Mouse (Mus musculus) embryonic facial prominence, embryonic 15.5 days (tissue): Measurements from ENCODE around the gene Ccnjl. TPM values are rescaled to one million over a fixed set of nuclear protein-coding genes. Genes with fewer than 3 reads are reported as not detected.

Source experiments
- ATAC-seq: fragments of 200-750 bp; cut with Nextera tagmentation; 2 replicates; pipeline ENCODE4 v1.8.0; 2017; ENCODE audit warnings: low read depth, moderate TSS enrichment; ENCODE audit not compliant: insufficient number of reproducible peaks, low FRiP score, low TSS enrichment
- H3K27ac ChIP-seq: fragments of 300-500 bp; sonication (generic); replicated peaks from 2 replicates; pipeline ENCODE4 v1.5.1; 2015; ENCODE audit warnings: mild to moderate bottlenecking, inconsistent platforms
- H3K27me3 ChIP-seq: fragments of 300-500 bp; sonication (generic); 2 replicates; pipeline ENCODE4 v1.6.1; 2015; ENCODE audit warnings: inconsistent platforms
- H3K36me3 ChIP-seq: fragments of 300-500 bp; sonication (generic); 2 replicates; pipeline ENCODE4 v1.6.1; 2015; ENCODE audit warnings: mild to moderate bottlenecking, inconsistent platforms
- H3K4me1 ChIP-seq: fragments of 300-500 bp; sonication (generic); 2 replicates; pipeline ENCODE4 v1.6.1; 2015; ENCODE audit warnings: inconsistent platforms
- H3K4me2 ChIP-seq: fragments of 300-500 bp; sonication (generic); replicated peaks from 2 replicates; pipeline ENCODE4 v1.6.1; 2015; ENCODE audit warnings: mild to moderate bottlenecking, inconsistent platforms
- H3K4me3 ChIP-seq: fragments of 300-500 bp; sonication (generic); replicated peaks from 2 replicates; pipeline ENCODE4 v1.5.1; 2015; ENCODE audit warnings: mild to moderate bottlenecking, inconsistent platforms
- H3K9ac ChIP-seq: fragments of 300-500 bp; sonication (generic); 2 replicates; pipeline ENCODE4 v1.6.1; 2015; ENCODE audit warnings: inconsistent platforms
- H3K9me3 ChIP-seq: fragments of 300-500 bp; sonication (generic); replicated peaks from 2 replicates; pipeline ENCODE4 v1.6.1; 2016; ENCODE audit warnings: inconsistent platforms
- WGBS: fragments of 180-500 bp; shearing (Covaris S2); methylation state at CpG from one replicate; pipeline ENCODE4 v1.1.7; 2015; 5-methylcytosine and 5-hydroxymethylcytosine counted together
- polyA plus RNA-seq: library from polyadenylated mRNA; unstranded; fragments of >200 nt; fragmentation: Nextera tagmentation; extraction: Ambion mirVana; gene quantifications from 2 replicates; pipeline ENCODE4 v1.2.1, GENCODE M21; 2015

Gene Ccnjl
- polyA plus RNA-seq, 1 experiment from 2014 or later: 10.9 TPM

DNA sequence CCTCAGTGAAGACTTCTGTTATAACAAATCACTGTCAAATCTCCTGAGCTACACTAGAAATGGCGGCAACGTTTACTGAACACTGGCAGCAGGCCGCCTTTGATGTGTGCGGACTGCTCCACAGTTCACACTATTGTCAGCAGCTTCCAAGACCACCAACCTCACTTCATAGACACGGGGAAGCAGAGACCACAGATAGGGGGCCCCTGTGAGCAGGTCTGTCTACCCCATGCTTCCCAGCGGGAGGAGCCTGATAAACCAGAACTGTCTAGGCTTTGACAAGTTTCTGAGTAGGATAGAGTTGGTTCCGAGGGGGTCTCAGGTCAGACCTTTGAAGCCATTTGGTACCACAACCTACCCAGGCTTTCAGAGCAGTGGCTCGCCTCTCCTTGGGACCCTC lies 33.5 kb upstream of the Ccnjl start:
- H3K27ac ChIP-seq: no peak overlapping the region
- no peak overlapping the region for H3K4me2 ChIP-seq
- no peaks in the 10 kb centered on the region for H3K27me3 ChIP-seq
- WGBS: 59% methylated on average over 8 of the region's 8 CpGs
- H3K4me3 ChIP-seq: no peak overlapping the region
- H3K36me3 ChIP-seq: no peaks in the 10 kb centered on the region
- no peak; the same call in 1 of the 2 replicates for ATAC-seq
- no peak overlapping the region for H3K9ac ChIP-seq
- H3K9me3 ChIP-seq: no peaks in the 10 kb centered on the region
- 0 out of 2 replicates have a peak, but pooled peaks cover 4% of the 10 kb centered on the region for H3K4me1 ChIP-seq

DNA sequence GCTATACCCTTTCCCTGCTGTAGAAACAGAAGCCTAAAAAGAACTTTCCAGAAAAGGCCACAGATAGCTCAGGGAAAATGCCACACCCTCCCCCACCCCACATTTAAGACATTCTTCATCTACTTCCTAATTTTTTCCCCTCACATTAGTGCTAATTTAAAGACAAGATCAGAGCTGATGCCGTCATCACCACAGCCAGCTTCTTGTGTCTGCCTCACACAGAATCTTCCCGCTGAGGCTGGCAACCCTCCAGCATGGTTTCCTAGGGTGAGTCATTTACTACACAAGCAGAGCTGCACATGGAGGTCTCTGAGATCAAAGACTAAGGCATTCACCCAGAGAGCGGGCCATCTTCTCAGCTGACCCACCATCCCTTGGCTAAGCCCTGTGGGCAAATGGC lies 33.1 kb upstream of the Ccnjl start:
- 0 out of 2 replicates have a peak, but pooled peaks cover 4% of the 10 kb centered on the region for H3K4me1 ChIP-seq
- H3K27ac ChIP-seq: no peak overlapping the region
- H3K27me3 ChIP-seq: no peaks in the 10 kb centered on the region
- WGBS: 29% methylated on average over 3 of the region's 3 CpGs
- H3K9ac ChIP-seq: no peak overlapping the region
- no peak overlapping the region for H3K4me2 ChIP-seq
- no peaks in the 10 kb centered on the region for H3K36me3 ChIP-seq
- H3K4me3 ChIP-seq: no peak overlapping the region
- no peak for ATAC-seq
- no peaks in the 10 kb centered on the region for H3K9me3 ChIP-seq

GRCm38 (mm10) chr11:43501256-43501655 lies 27.3 kb upstream of the Ccnjl start:
- Histone ChIP-seq H3K9me3 (no peaks in the 10 kb centered on the region), H3K4me3 (no peak overlapping the region), H3K36me3 (no peaks in the 10 kb centered on the region), H3K27me3 (no peaks in the 10 kb centered on the region), H3K4me2 (no peak overlapping the region), H3K4me1 (no peaks in the 10 kb centered on the region), H3K9ac (no peak overlapping the region), H3K27ac (no peak overlapping the region)
- WGBS: 84% methylated on average over 6 of the region's 6 CpGs
- no peak for ATAC-seq

- ATAC-seq: no peak
- no peaks in the 10 kb centered on the region for H3K27me3 ChIP-seq
Measured at GRCm38 (mm10) chr11:43505188-43505587, 23.4 kb upstream of the Ccnjl start.

GRCm38 (mm10) chr11:43507976-43508375 lies 20.6 kb upstream of the Ccnjl start:
- Histone ChIP-seq H3K4me3 (no peak overlapping the region), H3K9ac (no peak overlapping the region), H3K4me1 (no peaks in the 10 kb centered on the region), H3K27me3 (no peaks in the 10 kb centered on the region), H3K9me3 (no peaks in the 10 kb centered on the region), H3K27ac (no peak overlapping the region), H3K36me3 (no peaks in the 10 kb centered on the region), H3K4me2 (no peak overlapping the region)
- 73% methylated on average over 6 of the region's 6 CpGs for WGBS
- ATAC-seq: no peak

More at GRCm38 (mm10) chr11:43505188-43505587, 23.4 kb upstream of the Ccnjl start:
- Histone ChIP-seq H3K4me1 (no peaks in the 10 kb centered on the region), H3K27ac (no peak overlapping the region), H3K36me3 (no peaks in the 10 kb centered on the region), H3K9ac (no peak overlapping the region), H3K4me2 (no peak overlapping the region), H3K9me3 (no peaks in the 10 kb centered on the region), H3K4me3 (no peak overlapping the region)
- 84% methylated on average over 7 of the region's 7 CpGs for WGBS

GRCm38 (mm10) chr11:43509878-43510277 lies 18.7 kb upstream of the Ccnjl start:
- ATAC-seq: no peak
- Histone ChIP-seq H3K27ac (no peak overlapping the region), H3K4me3 (no peak overlapping the region), H3K36me3 (no peaks in the 10 kb centered on the region), H3K9ac (no peak overlapping the region), H3K9me3 (no peaks in the 10 kb centered on the region), H3K4me1 (no peaks in the 10 kb centered on the region), H3K4me2 (no peak overlapping the region), H3K27me3 (no peaks in the 10 kb centered on the region)
- 85% methylated on average over 5 of the region's 5 CpGs for WGBS

- no peak overlapping the region for H3K27ac ChIP-seq
- H3K36me3 ChIP-seq: no peaks in the 10 kb centered on the region
- H3K9ac ChIP-seq: no peak overlapping the region
- 75% methylated on average over 2 of the region's 2 CpGs for WGBS
- ATAC-seq: no peak
- H3K4me1 ChIP-seq: no peaks in the 10 kb centered on the region
- no peaks in the 10 kb centered on the region for H3K9me3 ChIP-seq
- no peaks in the 10 kb centered on the region for H3K27me3 ChIP-seq
- no peak overlapping the region for H3K4me3 ChIP-seq
- no peak overlapping the region for H3K4me2 ChIP-seq
Measured at GRCm38 (mm10) chr11:43512661-43513190, 15.9 kb upstream of the Ccnjl start.

DNA sequence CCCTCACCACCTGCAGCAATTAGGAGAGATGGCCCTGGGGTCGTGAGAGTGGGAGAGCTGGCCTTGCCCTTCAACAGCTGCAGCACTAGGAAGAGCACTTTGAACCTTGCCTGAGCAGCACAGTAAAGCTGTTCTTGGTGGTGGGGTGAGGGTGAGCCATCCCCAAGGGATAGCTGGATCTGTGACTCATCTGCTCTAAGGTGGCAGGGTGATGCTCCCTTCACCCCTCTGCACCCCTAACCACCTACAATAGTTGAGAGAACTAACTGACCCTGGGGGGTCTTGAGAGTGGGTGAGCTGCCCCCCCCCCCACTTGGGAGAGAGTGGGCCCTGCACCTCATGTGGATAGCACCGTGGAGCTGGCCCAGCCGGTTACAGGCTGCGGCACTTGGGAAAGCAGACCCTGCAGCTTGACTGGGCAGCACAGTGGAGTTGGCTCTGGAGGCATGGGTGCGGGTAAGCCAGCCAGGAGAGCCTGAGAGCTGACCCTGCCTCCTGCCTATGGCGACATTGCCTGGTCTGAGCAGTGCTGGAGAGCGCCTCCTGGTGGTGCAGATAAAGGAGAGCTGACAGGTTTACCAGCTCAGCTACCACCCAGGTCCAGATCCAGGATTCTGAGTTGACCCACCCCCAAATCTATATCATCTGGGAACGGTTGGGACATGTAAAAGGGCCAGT lies 12.1 kb upstream of the Ccnjl start:
- Histone ChIP-seq H3K9me3 (no peaks in the 10 kb centered on the region), H3K27ac (no peak overlapping the region), H3K27me3 (no peaks in the 10 kb centered on the region), H3K36me3 (no peaks in the 10 kb centered on the region), H3K9ac (no peak overlapping the region), H3K4me2 (no peak overlapping the region), H3K4me1 (no peaks in the 10 kb centered on the region), H3K4me3 (no peak overlapping the region)
- ATAC-seq: no peak; the same call in 1 of the 2 replicates
- WGBS: 33% methylated on average over 8 of the region's 8 CpGs

GRCm38 (mm10) chr11:43517641-43518040 lies 10.9 kb upstream of the Ccnjl start:
- Histone ChIP-seq H3K27ac (no peak overlapping the region), H3K4me3 (no peak overlapping the region), H3K36me3 (no peaks in the 10 kb centered on the region), H3K4me1 (no peaks in the 10 kb centered on the region), H3K27me3 (no peaks in the 10 kb centered on the region), H3K9ac (no peak overlapping the region), H3K4me2 (no peak overlapping the region), H3K9me3 (no peaks in the 10 kb centered on the region)
- ATAC-seq: no peak
- WGBS: 85% methylated on average over 11 of the region's 11 CpGs

GRCm38 (mm10) chr11:43518086-43518485 lies 10.5 kb upstream of the Ccnjl start:
- H3K4me2 ChIP-seq: no peak overlapping the region
- no peaks in the 10 kb centered on the region for H3K27me3 ChIP-seq
- no peaks in the 10 kb centered on the region for H3K4me1 ChIP-seq
- no peaks in the 10 kb centered on the region for H3K9me3 ChIP-seq
- no peak overlapping the region for H3K9ac ChIP-seq
- no peak overlapping the region for H3K27ac ChIP-seq
- H3K4me3 ChIP-seq: no peak overlapping the region
- H3K36me3 ChIP-seq: no peaks in the 10 kb centered on the region
- no peak for ATAC-seq

DNA sequence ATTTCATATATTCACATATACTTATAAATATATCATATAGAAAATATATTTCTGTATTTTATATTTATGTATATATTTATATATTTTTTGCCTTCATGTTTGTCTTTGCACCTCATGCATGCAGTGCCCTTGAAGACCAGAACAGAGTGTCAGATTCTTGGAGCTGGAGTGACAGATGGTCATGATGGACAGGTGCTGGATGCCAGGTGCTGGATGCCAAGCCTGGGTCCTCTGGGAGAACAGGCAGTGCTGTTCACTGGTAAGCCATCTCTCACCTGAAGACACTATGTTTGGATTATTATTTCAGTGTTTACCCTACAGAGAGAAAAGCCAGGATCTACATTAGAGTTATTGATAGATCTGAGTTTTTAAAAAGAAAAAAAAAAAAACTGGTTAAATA lies 9.8 kb upstream of the Ccnjl start:
- no peaks in the 10 kb centered on the region for H3K36me3 ChIP-seq
- ATAC-seq: no peak
- no peaks in the 10 kb centered on the region for H3K4me1 ChIP-seq
- H3K4me3 ChIP-seq: no peak overlapping the region
- H3K4me2 ChIP-seq: no peak overlapping the region
- H3K27ac ChIP-seq: no peak overlapping the region
- no peak overlapping the region for H3K9ac ChIP-seq
- no peaks in the 10 kb centered on the region for H3K27me3 ChIP-seq
- H3K9me3 ChIP-seq: no peaks in the 10 kb centered on the region

DNA sequence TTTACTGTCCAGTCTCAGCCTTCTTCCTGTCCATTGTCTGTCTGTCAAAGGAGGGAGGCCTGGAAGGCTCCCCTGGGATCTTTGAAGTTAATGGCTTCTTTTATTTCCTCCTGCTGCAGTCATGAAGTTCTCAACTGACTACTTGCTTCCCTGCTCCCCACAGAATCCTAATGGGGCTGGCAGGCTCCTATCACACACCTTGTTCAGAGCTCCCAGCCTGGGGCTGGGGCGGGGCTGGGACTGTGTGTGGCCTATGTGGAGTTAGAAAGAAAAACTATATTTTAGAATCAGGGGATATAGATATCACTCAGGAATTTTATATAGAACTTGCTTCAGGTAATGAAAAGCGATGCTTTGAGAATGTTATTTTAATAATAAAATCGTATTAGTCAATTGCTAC lies 8.1 kb upstream of the Ccnjl start:
- H3K9me3 ChIP-seq: no peaks in the 10 kb centered on the region
- no peaks in the 10 kb centered on the region for H3K4me1 ChIP-seq
- no peak for ATAC-seq
- no peak overlapping the region for H3K9ac ChIP-seq
- H3K4me3 ChIP-seq: no peak overlapping the region
- WGBS: 72% methylated on average over 3 of the region's 3 CpGs
- no peak overlapping the region for H3K27ac ChIP-seq
- no peak overlapping the region for H3K4me2 ChIP-seq
- H3K27me3 ChIP-seq: no peaks in the 10 kb centered on the region
- no peaks in the 10 kb centered on the region for H3K36me3 ChIP-seq
